Mouse (Mus musculus) liver, embryonic 14.5 days (tissue): ENCODE results near the gene Ift122.

ENCODE experiments used
- CTCF ChIP-seq: IDR thresholded peaks from 2 replicates; pipeline ENCODE4 v1.5.1; 2016; ENCODE audit warnings: antibody characterized with exemption, low read depth, control low read depth
- EP300 ChIP-seq: IDR thresholded peaks from 2 replicates; pipeline ENCODE4 v1.6.1; 2016; ENCODE audit warnings: antibody characterized with exemption, low read depth

DNA sequence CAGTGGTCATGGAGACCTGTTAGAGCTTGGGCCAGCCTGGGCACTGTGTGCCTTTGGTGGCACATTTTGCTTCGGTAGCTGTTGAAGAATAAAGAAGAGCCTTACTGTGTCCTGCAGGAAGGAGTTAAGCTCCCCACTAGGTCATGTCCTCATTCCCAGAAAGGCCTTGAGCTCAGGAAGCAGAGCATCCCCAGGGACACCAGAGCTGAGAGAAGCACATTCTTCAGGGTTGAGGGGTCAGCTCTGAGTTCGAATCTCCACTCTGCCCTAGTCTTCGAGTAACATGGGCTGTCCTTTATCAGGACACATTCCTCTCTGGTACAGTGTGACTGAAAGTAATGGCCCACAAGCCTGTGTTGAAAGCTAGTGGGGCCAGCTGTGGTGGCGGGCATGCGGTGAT is 66.6 kb downstream of the Ift122 start:
- TF ChIP-seq CTCF = no peak
- no peak for TF ChIP-seq EP300
